Mouse (Mus musculus): ENCODE data around the gene Tex38. TPM values are rescaled to one million over a fixed set of nuclear protein-coding genes. Genes with fewer than 3 reads are reported as not detected.
A peak's percentile ranks its signal among the peaks of the same experiment; 100 is the strongest.

The Tex38 gene
- total RNA-seq (2021), result under 1 TPM in 1 of 2 experiments, not detected in 1; 0.39 TPM
- long read RNA-seq, experiment 1, partial matches to known transcripts, result 0 of 1 reads
- long read RNA-seq, experiment 1, other reads (novel, unspliced or antisense), result 1 of 1 reads
- long read RNA-seq, experiment 2, result 0 reads

DNA sequence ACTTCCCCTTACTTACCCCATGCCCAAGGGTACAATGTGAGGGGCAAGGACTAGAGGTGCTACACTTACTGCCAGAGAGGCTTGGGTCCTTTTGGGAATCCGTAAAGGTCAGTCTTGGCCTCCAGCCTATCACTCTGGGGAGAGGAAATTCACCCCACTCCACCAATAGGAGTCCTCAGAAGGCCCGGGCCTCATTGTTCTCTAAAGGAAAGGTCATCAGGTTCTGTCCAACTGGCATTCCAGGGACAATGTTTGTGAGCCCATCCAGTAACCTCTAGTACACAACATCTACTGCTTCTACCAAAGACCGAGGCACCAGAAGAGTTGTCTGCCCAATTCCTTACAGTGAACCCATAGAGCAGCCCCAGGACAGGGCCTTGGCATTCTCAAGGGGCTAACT lies at the start of gene Tex38:
Gene Tex38, minus strand, starts transcription at position 101 of the 400 bp plus-strand sequence.
- intact Hi-C loops (cut with DNase I), result no loop called here
- DNase-seq, result no peak

- intact Hi-C loops (cut with DNase I), result no loop called here
- peak in 1 of 2 experiments; percentile 14 for DNase-seq
Observed at GRCm38 (mm10) chr4:115830491-115830890, 49.7 kb upstream of the Tex38 start.

DNA sequence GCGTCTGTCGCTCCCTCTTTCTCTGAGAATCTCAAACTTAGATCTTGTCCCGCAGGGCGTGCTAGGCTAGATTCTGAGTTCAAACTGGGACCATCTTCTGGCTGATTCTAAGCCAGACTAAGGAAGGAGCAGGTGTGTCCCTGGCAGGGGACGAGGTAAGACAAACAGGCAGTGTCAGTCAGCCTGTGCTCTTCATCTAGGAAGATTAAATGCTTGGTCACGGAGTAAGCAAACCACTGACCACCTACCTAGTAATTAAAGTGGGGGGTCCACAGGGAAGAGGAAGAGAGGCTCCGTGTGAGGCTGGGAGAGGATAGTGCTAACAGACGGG lies 47.7 kb upstream of the Tex38 start:
- intact Hi-C loops (cut with DNase I), result no loop called here
- no peak for DNase-seq

- peak; percentile 84 to 87 for DNase-seq
- intact Hi-C loops (cut with DNase I), result no loop called here
Observed at GRCm38 (mm10) chr4:115827888-115828571, 47.2 kb upstream of the Tex38 start, which contains the start of gene Mob3c. Gene Mob3c, plus strand, starts transcription at chr4:115828092.

DNA sequence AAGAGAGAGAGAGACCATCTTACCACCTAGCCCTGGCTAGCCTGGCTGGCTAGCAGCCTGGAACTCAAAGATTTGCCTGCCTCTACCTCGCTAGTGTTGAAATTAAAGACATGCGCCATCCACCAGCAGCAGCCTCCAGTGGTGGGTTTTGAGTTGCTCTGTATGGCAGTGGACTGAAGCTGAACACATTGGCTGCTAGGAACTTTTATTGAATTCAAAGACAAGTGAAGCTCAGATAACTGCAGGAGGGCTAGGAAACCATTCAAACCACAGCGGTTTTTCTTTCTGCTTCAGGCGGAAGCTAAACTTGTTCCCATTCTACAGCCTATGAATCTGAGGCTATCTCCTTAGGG lies 46.7 kb upstream of the Tex38 start:
- intact Hi-C loops (cut with DNase I), result no loop called here
- DNase-seq, result no peak

- intact Hi-C loops (cut with DNase I), result no loop called here
- no peak for DNase-seq
Observed at GRCm38 (mm10) chr4:115827066-115827465, 46.2 kb upstream of the Tex38 start.

- no peak for DNase-seq
- intact Hi-C loops (cut with DNase I), result no loop called here
Observed at GRCm38 (mm10) chr4:115825271-115825670, 44.5 kb upstream of the Tex38 start.

- no peak for DNase-seq
- intact Hi-C loops (cut with DNase I), result no loop called here
Observed at GRCm38 (mm10) chr4:115824178-115824577, 43.4 kb upstream of the Tex38 start.

GRCm38 (mm10) chr4:115821928-115822327 lies 41.1 kb upstream of the Tex38 start:
- intact Hi-C loops (cut with DNase I), result no loop called here

DNA sequence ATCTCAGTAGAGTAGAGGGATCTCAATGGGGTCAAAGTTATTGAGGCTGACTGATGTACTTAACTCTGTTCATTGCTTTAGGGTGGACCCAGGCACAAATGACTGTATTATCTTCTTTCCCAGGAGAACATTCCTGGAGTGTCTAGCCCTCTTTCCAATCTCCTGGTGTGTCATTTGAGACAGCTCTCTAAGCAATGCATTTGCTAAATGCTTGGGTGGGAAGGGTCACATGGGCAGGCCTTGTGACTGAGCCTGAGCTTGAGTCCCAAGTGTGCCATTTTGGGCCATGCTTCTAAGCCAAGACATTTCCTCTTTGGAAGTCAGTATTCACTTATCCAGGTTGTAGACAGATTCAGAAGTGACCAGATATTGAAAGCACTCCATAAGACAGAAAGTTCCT lies 40.6 kb upstream of the Tex38 start:
- no peak for DNase-seq
- intact Hi-C loops (cut with DNase I), result no loop called here

More at GRCm38 (mm10) chr4:115821928-115822327, 41.1 kb upstream of the Tex38 start:
- DNase-seq, result peak; percentile 21 to 34

- intact Hi-C loops (cut with DNase I), result no loop called here
Observed at GRCm38 (mm10) chr4:115820944-115821343, 40.1 kb upstream of the Tex38 start.

DNA sequence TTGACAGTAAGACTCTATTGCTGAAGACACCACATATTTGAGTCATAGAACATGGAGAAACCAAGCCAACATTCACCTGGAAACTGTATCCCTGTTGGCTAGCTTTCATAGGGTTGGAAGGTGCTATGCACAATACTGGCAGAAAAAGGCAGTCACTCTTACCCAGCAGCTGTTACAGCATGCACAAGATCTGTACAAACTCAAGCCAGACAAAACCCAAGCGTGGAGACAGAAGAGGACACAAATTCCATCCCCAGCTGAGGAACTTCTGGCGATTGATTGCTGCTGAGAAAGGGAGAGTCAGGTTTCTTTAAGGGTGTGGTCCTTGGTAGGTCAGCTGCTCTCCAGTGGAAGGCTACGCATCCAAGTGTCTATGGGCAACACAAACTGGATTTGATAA lies 39.4 kb upstream of the Tex38 start:
- DNase-seq, result no peak
- intact Hi-C loops (cut with DNase I), result no loop called here

More at GRCm38 (mm10) chr4:115820944-115821343, 40.1 kb upstream of the Tex38 start:
- DNase-seq, result no peak

DNA sequence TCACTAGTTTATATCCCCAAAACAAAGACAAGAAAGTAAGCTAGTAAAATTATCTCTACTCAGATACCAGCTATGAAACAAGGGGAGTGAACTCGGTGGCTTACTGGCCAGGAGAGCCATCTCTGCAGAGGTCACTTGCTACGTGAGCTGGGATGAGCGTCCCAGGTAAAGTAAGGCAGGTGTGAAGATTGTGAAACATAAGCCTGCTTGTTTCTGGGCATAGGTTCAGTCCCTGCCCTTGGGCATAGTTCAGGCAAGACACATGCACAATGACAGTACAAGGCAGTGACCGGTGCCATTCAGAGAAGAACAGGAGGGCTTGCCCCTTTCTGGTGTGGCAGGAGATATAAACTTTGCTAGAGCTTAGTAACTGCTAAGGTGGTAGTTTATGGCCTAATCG lies 34.8 kb upstream of the Tex38 start:
- no peak for DNase-seq
- intact Hi-C loops (cut with DNase I), result no loop called here

GRCm38 (mm10) chr4:115812326-115812725 lies 31.5 kb upstream of the Tex38 start:
- DNase-seq, result no peak
- intact Hi-C loops (cut with DNase I), result no loop called here

DNA sequence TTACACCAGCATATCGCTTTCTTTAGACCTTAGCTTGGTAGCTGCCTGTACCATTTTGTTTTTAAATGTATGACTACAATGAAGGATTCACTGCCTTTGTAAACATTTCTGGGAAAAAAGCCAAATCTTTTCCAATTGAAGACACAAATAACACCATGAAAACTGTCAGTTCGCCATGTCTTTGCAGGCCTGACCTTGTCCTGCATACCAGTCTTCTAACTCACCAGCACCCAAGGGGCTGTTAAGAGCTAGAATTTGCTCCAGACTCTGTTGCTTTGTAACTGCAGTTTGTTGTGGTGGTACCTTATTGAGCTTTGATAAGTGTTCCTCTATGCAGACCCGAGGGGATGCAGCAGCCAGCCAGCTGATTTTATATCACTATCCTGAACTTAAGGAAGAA lies 19.2 kb upstream of the Tex38 start:
- DNase-seq, result no peak
- intact Hi-C loops (cut with DNase I), result no loop called here

DNA sequence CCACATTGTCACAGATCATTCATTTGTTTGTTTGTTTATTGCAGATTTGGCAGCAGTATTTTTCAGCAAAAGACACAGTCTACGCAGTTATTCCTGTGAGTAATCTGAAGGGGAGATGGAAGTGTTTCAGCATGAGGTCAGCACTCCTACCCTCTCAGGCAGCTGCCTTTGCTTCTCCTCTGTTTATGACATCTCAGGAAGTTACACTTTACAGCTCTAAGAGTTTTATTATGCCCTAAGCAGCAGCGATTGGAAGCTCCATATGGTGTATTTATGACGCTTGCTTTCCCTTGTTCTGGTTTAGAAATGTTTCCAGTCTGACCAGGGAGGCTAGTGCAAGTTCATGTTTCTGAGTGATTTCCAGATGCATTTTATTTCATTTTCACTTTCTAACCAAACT lies 14.5 kb upstream of the Tex38 start:
- intact Hi-C loops (cut with DNase I), result no loop called here
- no peak for DNase-seq

- no peak for DNase-seq
- intact Hi-C loops (cut with DNase I), result no loop called here
Observed at GRCm38 (mm10) chr4:115790864-115791263, 10.0 kb upstream of the Tex38 start.

DNA sequence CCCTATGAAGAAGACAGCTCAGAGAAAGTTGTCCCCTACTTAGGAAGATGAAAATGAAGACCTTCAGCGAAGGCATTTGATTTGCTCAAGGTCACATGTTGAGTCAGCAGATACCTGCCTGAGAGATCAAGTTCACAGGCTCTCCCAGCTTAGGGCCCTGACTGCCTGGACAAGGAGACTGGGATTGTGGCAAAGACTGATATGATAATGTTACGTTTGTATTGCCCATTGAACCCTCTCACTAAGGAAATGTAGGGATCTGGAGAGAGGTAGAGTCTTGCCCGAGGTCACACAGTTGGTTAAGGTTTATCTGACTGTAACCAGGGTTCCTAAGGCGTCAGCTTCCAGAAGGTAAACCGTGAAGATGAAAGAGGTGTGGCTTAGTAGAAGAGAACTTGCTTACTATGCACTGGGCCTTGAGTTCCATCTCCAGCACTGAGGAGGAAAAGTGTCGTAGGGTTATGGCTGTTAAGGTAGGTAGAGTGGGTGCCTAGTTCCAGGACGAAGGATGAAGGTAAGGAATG lies 4.8 kb upstream of the Tex38 start:
- no peak for DNase-seq
- intact Hi-C loops (cut with DNase I), result no loop called here

GRCm38 (mm10) chr4:115784769-115785510 lies 4.1 kb upstream of the Tex38 start, which contains the start of gene Atpaf1:
Gene Atpaf1, plus strand, starts transcription at chr4:115784812.
- intact Hi-C loops (cut with DNase I), result no loop called here
- DNase-seq, result peak; percentile 78 to 87

DNA sequence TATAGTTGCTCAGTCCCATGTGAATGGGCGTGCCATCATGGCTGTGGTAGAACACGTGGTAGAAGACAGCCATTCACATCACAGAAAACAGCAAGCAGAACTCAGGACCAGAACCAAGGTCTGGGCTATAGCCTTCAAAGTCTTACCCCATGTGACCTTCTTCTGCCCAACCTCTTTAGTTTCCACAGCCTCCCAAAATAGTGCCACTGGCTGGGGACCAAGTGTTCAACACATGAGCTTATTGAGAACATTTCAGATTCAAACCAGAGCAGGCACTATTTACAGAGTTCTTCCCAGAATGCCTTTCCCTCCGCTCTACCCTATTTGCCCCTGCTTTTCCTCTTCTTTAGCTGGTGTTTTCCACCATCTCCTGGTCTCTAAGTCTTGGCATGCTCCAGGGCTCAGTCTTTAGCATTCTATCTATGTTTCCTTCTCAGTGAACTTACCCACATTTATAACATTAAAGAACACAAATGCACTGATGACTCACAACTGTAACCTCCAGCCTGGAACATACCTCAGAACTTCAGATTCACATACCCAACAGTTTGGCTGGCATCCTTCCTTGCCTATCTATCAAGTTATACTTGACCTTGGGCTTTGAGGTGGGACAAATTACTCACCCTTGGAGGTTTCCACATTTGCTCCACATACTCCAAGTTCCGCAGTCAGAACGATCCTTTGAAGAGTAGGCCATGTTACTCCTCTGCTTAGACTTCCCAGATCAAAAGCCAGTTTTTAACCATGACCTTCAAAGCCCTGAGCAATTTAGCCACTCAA lies 1.4 kb upstream of the Tex38 start:
- DNase-seq, result no peak
- intact Hi-C loops (cut with DNase I), result no loop called here

GRCm38 (mm10) chr4:115780269-115780668 lies 549 bp downstream of the Tex38 start:
- intact Hi-C loops (cut with DNase I), result no loop called here
- no peak for DNase-seq

All from heart, postnatal 14 days (tissue).